Mouse (Mus musculus) retina, postnatal 7 days (tissue): ENCODE results near the gene 2310039H08Rik.

Experiments used
- DNase-seq: peaks from one replicate; pipeline ENCODE4 v3.0.0-alpha.2; 2012; ENCODE audit warnings: low read depth, low spot score

Gene 2310039H08Rik

GRCm38 (mm10) chr17:46809131-46809830 lies 36.8 kb downstream of the 2310039H08Rik start:
- no peak for DNase-seq

- DNase-seq, result no peak
These were observed 38.2 kb downstream of the 2310039H08Rik start for GRCm38 (mm10) chr17:46810672-46811071.

GRCm38 (mm10) chr17:46812442-46812841 lies 40.0 kb downstream of the 2310039H08Rik start:
- DNase-seq, result no peak

GRCm38 (mm10) chr17:46813637-46814036 lies 41.2 kb downstream of the 2310039H08Rik start:
- no peak for DNase-seq

GRCm38 (mm10) chr17:46814497-46814896 lies 42.1 kb downstream of the 2310039H08Rik start:
- DNase-seq, result no peak

- DNase-seq, result no peak
These were observed 43.9 kb downstream of the 2310039H08Rik start for GRCm38 (mm10) chr17:46816306-46816705.

GRCm38 (mm10) chr17:46817734-46818158 lies 45.3 kb downstream of the 2310039H08Rik start:
- no peak for DNase-seq

- no peak for DNase-seq
These were observed 48.2 kb downstream of the 2310039H08Rik start for GRCm38 (mm10) chr17:46820628-46821027.
